Mouse (Mus musculus) kidney, embryonic 14.5 days (tissue): ENCODE data around the gene Iqschfp. TPM values are rescaled to one million over a fixed set of nuclear protein-coding genes. Genes with fewer than 3 reads are reported as not detected.

Experiments
- ATAC-seq: fragments of 200-750 bp; cut with Nextera tagmentation; 2 replicates; pipeline ENCODE4 v1.8.0; 2017; ENCODE audit warnings: moderate number of reproducible peaks, mild to moderate bottlenecking, moderate TSS enrichment, moderate library complexity; ENCODE audit not compliant: low FRiP score, low TSS enrichment
- H3K27ac ChIP-seq: fragments of 300-500 bp; sonication (generic); 2 replicates; pipeline ENCODE4 v1.5.1; 2014; ENCODE audit warnings: low read depth, mild to moderate bottlenecking, low read length, moderate library complexity, mixed read lengths
- H3K27me3 ChIP-seq: fragments of 300-500 bp; sonication (generic); 2 replicates; pipeline ENCODE4 v1.6.1; 2014; ENCODE audit warnings: mild to moderate bottlenecking, low read length; ENCODE audit not compliant: control insufficient read depth, insufficient read depth
- H3K36me3 ChIP-seq: fragments of 300-500 bp; sonication (generic); 2 replicates; pipeline ENCODE4 v1.6.1; 2014; ENCODE audit warnings: low read length, mixed read lengths; ENCODE audit not compliant: control insufficient read depth, insufficient read depth
- H3K4me1 ChIP-seq: fragments of 300-500 bp; sonication (generic); 2 replicates; pipeline ENCODE4 v1.6.1; 2014; ENCODE audit warnings: low read length, mixed read lengths; ENCODE audit not compliant: control insufficient read depth, insufficient read depth
- H3K4me2 ChIP-seq: fragments of 300-500 bp; sonication (generic); replicated peaks from 2 replicates; pipeline ENCODE4 v1.6.1; 2014; ENCODE audit warnings: low read depth, mild to moderate bottlenecking, low read length
- H3K4me3 ChIP-seq: fragments of 300-500 bp; sonication (generic); 2 replicates; pipeline ENCODE4 v1.5.1; 2014; ENCODE audit warnings: mild to moderate bottlenecking, low read length
- H3K9ac ChIP-seq: fragments of 300-500 bp; sonication (generic); 2 replicates; pipeline ENCODE4 v1.6.1; 2014; ENCODE audit warnings: low read depth, mild to moderate bottlenecking, low read length, moderate library complexity
- H3K9me3 ChIP-seq: fragments of 300-500 bp; sonication (generic); 2 replicates; pipeline ENCODE4 v1.6.1; 2016; ENCODE audit warnings: low read length; ENCODE audit not compliant: control insufficient read depth
- WGBS: fragments of 180-500 bp; shearing (Covaris S2); extraction: QIAGEN DNeasy Blood & Tissue Kit; methylation state at CpG from one replicate; pipeline ENCODE4 v1.1.7; 2014; 5-methylcytosine and 5-hydroxymethylcytosine counted together
- polyA plus RNA-seq: library from polyadenylated mRNA; unstranded; fragments of >200 nt; fragmentation: Nextera tagmentation; extraction: Ambion mirVana; gene quantifications from 2 replicates; pipeline ENCODE4 v1.2.1, GENCODE M21; 2014

Gene Iqschfp
- polyA plus RNA-seq, 1 experiment from 2014 or later, result not detected

DNA sequence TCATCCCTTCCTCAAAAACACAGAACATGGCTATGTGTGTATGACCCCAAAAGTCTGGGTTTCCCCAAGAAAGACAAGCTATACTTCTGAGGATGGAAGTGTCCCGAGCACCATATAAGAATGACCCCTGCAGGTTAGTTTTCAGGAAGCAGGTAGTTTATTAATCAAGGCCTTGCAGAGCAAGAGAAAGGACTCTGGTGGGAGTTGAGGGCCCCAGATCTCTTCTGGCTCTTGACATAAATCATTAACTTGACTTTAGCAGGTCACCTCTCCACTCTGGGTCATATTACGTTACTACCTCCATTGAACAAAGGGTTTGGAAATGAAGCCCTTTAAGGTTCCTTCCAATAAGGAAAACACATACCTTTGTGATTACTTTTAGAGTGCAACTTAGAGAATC is 782.7 kb downstream of the Iqschfp start:
- H3K9me3 ChIP-seq, result no peaks in the 10 kb centered on the region
- H3K4me2 ChIP-seq, result no peak overlapping the region
- H3K36me3 ChIP-seq, result no peaks in the 10 kb centered on the region
- H3K27ac ChIP-seq, result peak overlapping the region; percentile 44; the same call in 1 of the 2 replicates
- H3K27me3 ChIP-seq, result no peaks in the 10 kb centered on the region
- no peaks in the 10 kb centered on the region for H3K4me1 ChIP-seq
- no peak overlapping the region for H3K4me3 ChIP-seq
- peak; percentile 50; the same call in 1 of the 2 replicates for ATAC-seq
- no peak overlapping the region for H3K9ac ChIP-seq
- 23% methylated on average over 2 of the region's 2 CpGs for WGBS

DNA sequence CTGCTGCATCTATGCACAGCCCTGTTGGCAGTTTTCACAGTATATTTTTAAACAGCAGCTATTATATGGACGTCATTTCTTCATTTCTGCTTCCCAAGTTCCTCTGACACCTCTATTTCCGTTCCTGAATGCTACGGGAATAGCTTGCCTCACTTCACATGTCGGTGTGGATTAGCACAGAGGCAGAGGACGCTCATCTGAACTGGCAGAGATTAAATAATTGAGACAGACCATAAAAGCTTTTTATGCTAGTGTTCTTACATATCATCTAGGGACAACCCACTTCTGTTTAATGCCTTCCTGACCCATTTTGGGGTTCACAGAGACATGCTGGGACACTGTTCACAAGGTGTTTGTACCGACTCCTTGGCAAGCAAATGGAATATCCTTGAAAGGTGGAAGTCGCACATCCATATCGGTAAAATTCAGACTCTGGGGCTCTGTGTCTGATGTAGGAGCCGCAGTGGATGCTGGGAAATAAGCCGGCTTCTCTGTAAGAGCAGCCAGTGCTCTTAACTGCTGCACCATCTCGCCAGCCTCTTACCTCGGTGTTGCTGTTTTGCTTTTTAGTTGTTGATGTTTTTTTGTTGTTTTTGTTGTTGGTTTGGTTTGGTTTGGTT is 783.3 kb downstream of the Iqschfp start:
- no peaks in the 10 kb centered on the region for H3K36me3 ChIP-seq
- no peak overlapping the region for H3K4me2 ChIP-seq
- H3K4me1 ChIP-seq, result no peaks in the 10 kb centered on the region
- H3K27me3 ChIP-seq, result no peaks in the 10 kb centered on the region
- H3K27ac ChIP-seq, result peak overlapping the region; percentile 44; the same call in 1 of the 2 replicates
- no peaks in the 10 kb centered on the region for H3K9me3 ChIP-seq
- no peak overlapping the region for H3K4me3 ChIP-seq
- no peak overlapping the region for H3K9ac ChIP-seq
- WGBS, result 80% methylated on average over 12 of the region's 12 CpGs
- ATAC-seq, result no peak

Other genes starting within 250 kb of the Iqschfp start
- not detected in 2 replicates for gene Iqcj, start within 50 bp of the Iqschfp start, polyA plus RNA-seq
- gene Schip1, start 172.6 kb downstream of the Iqschfp start, polyA plus RNA-seq, result 50.1 and 52.2 TPM in 2 replicates